Mouse (Mus musculus) limb, embryonic 13.5 days (tissue): ENCODE results near the gene Rab10. TPM values are rescaled to one million over a fixed set of nuclear protein-coding genes. Genes with fewer than 3 reads are reported as not detected.

Experiments
- ATAC-seq: fragments of 200-750 bp; cut with Nextera tagmentation; 2 replicates; pipeline ENCODE4 v1.8.0; 2017; ENCODE audit warnings: low read depth, moderate number of reproducible peaks, moderate TSS enrichment; ENCODE audit not compliant: low FRiP score
- H3K27ac ChIP-seq: fragments of 300-500 bp; sonication (generic); 2 replicates; pipeline ENCODE4 v1.5.1; 2015; ENCODE audit warnings: inconsistent platforms, mild to moderate bottlenecking, moderate library complexity
- H3K27me3 ChIP-seq: fragments of 300-500 bp; sonication (generic); 2 replicates; pipeline ENCODE4 v1.6.1; 2015; ENCODE audit warnings: mild to moderate bottlenecking, inconsistent platforms
- H3K36me3 ChIP-seq: fragments of 300-500 bp; sonication (generic); 2 replicates; pipeline ENCODE4 v1.6.1; 2015; ENCODE audit warnings: inconsistent platforms, mild to moderate bottlenecking, moderate library complexity
- H3K4me1 ChIP-seq: fragments of 300-500 bp; sonication (generic); 2 replicates; pipeline ENCODE4 v1.6.1; 2015; ENCODE audit warnings: inconsistent platforms
- H3K4me2 ChIP-seq: fragments of 300-500 bp; sonication (generic); replicated peaks from 2 replicates; pipeline ENCODE4 v1.6.1; 2015; ENCODE audit warnings: inconsistent platforms, mild to moderate bottlenecking, moderate library complexity
- H3K4me3 ChIP-seq: fragments of 300-500 bp; sonication (generic); 2 replicates; pipeline ENCODE4 v1.5.1; 2015; ENCODE audit warnings: moderate library complexity, mild to moderate bottlenecking, inconsistent platforms
- H3K9ac ChIP-seq: fragments of 300-500 bp; sonication (generic); 2 replicates; pipeline ENCODE4 v1.6.1; 2015; ENCODE audit warnings: mild to moderate bottlenecking, inconsistent platforms
- H3K9me3 ChIP-seq: fragments of 300-500 bp; sonication (generic); 2 replicates; pipeline ENCODE4 v1.6.1; 2016; ENCODE audit warnings: inconsistent platforms
- WGBS: fragments of 180-500 bp; shearing (Covaris S2); methylation state at CpG from one replicate; pipeline ENCODE4 v1.1.7; 2015; 5-methylcytosine and 5-hydroxymethylcytosine counted together
- polyA plus RNA-seq: library from polyadenylated mRNA; unstranded; fragments of >200 nt; fragmentation: Nextera tagmentation; extraction: Ambion mirVana; gene quantifications from 2 replicates; pipeline ENCODE4 v1.2.1, GENCODE M21; 2015

The Rab10 gene
- 78.2 and 80.0 TPM in 2 replicates for polyA plus RNA-seq

- peak within 1 kb of the TSS; percentile 80 for H3K4me2 ChIP-seq
- no peaks in the 10 kb centered on the region for H3K27me3 ChIP-seq
- peak within 1 kb of the TSS; percentile 91 for H3K9ac ChIP-seq
- H3K4me3 ChIP-seq = peak within 1 kb of the TSS; percentile 92
- H3K4me1 ChIP-seq = peaks cover 18% of the 10 kb centered on the region
- H3K9me3 ChIP-seq = no peaks in the 10 kb centered on the region
- peak within 1 kb of the TSS; percentile 94 for H3K27ac ChIP-seq
- H3K36me3 ChIP-seq = no peaks in the 10 kb centered on the region
- WGBS = under 1% methylated on average over 105 of the region's 111 CpGs
- peak; percentile 98 for ATAC-seq
Observed at GRCm38 (mm10) chr12:3309391-3310320, at the start of gene Rab10. Gene Rab10 (minus strand): TSS chr12:3309969.

- Histone ChIP-seq H3K9me3 (no peaks in the 10 kb centered on the region), H3K4me3 (no peak overlapping the region), H3K27ac (no peak overlapping the region), H3K27me3 (no peaks in the 10 kb centered on the region), H3K4me1 (no peaks in the 10 kb centered on the region), H3K9ac (no peak overlapping the region), H3K4me2 (no peak overlapping the region), H3K36me3 (no peaks in the 10 kb centered on the region)
- ATAC-seq = peak; percentile 42; the same call in 1 of the 2 replicates
- 29% methylated on average over 3 of the region's 3 CpGs for WGBS
Observed at GRCm38 (mm10) chr12:3359302-3359701, 49.5 kb upstream of the Rab10 start.

GRCm38 (mm10) chr12:3356824-3357223, 47.1 kb upstream of the Rab10 start:
- Histone ChIP-seq H3K9me3 (no peaks in the 10 kb centered on the region), H3K36me3 (no peaks in the 10 kb centered on the region), H3K27ac (no peak overlapping the region), H3K9ac (0 out of 2 replicates have a peak overlapping the region, but pooled peaks have one; percentile 43), H3K4me2 (peak overlapping the region; percentile 35), H3K4me1 (no peaks in the 10 kb centered on the region), H3K27me3 (no peaks in the 10 kb centered on the region), H3K4me3 (peak overlapping the region; percentile 20)
- WGBS = 60% methylated on average over 15 of the region's 16 CpGs
- ATAC-seq = no peak

GRCm38 (mm10) chr12:3355068-3355467, 45.3 kb upstream of the Rab10 start:
- WGBS = 81% methylated on average over 8 of the region's 8 CpGs
- Histone ChIP-seq H3K9ac (no peak overlapping the region), H3K36me3 (no peaks in the 10 kb centered on the region), H3K4me1 (no peaks in the 10 kb centered on the region), H3K9me3 (no peaks in the 10 kb centered on the region), H3K27me3 (no peaks in the 10 kb centered on the region), H3K27ac (no peak overlapping the region), H3K4me2 (no peak overlapping the region), H3K4me3 (no peak overlapping the region)
- no peak for ATAC-seq

- H3K4me3 ChIP-seq = no peak overlapping the region
- H3K9ac ChIP-seq = no peak overlapping the region
- 0 out of 2 replicates have a peak, but pooled peaks cover 2% of the 10 kb centered on the region for H3K4me1 ChIP-seq
- ATAC-seq = no peak
- H3K4me2 ChIP-seq = no peak overlapping the region
- H3K27me3 ChIP-seq = no peaks in the 10 kb centered on the region
- no peaks in the 10 kb centered on the region for H3K36me3 ChIP-seq
- WGBS = 77% methylated on average over 6 of the region's 6 CpGs
- no peak overlapping the region for H3K27ac ChIP-seq
- no peaks in the 10 kb centered on the region for H3K9me3 ChIP-seq
Observed at GRCm38 (mm10) chr12:3352216-3352615, 42.4 kb upstream of the Rab10 start.

GRCm38 (mm10) chr12:3350136-3350535, 40.4 kb upstream of the Rab10 start:
- Histone ChIP-seq H3K4me1 (0 out of 2 replicates have a peak, but pooled peaks cover 2% of the 10 kb centered on the region), H3K9ac (no peak overlapping the region), H3K4me3 (no peak overlapping the region), H3K9me3 (no peaks in the 10 kb centered on the region), H3K27me3 (no peaks in the 10 kb centered on the region), H3K4me2 (no peak overlapping the region), H3K27ac (no peak overlapping the region), H3K36me3 (no peaks in the 10 kb centered on the region)
- 66% methylated on average over 5 of the region's 5 CpGs for WGBS
- no peak for ATAC-seq

GRCm38 (mm10) chr12:3349387-3349786, 39.6 kb upstream of the Rab10 start:
- Histone ChIP-seq H3K4me3 (no peak overlapping the region), H3K4me2 (no peak overlapping the region), H3K4me1 (0 out of 2 replicates have a peak, but pooled peaks cover 2% of the 10 kb centered on the region), H3K9ac (no peak overlapping the region), H3K36me3 (no peaks in the 10 kb centered on the region), H3K27ac (no peak overlapping the region), H3K27me3 (no peaks in the 10 kb centered on the region), H3K9me3 (no peaks in the 10 kb centered on the region)
- no peak for ATAC-seq
- 75% methylated on average over 2 of the region's 3 CpGs for WGBS

- Histone ChIP-seq H3K27me3 (no peaks in the 10 kb centered on the region), H3K27ac (no peak overlapping the region), H3K9ac (no peak overlapping the region), H3K4me3 (no peak overlapping the region), H3K36me3 (no peaks in the 10 kb centered on the region), H3K4me1 (0 out of 2 replicates have a peak, but pooled peaks cover 2% of the 10 kb centered on the region), H3K4me2 (no peak overlapping the region), H3K9me3 (no peaks in the 10 kb centered on the region)
- no peak for ATAC-seq
Observed at GRCm38 (mm10) chr12:3347682-3348081, 37.9 kb upstream of the Rab10 start.

- no peaks in the 10 kb centered on the region for H3K36me3 ChIP-seq
- H3K4me3 ChIP-seq = no peak overlapping the region
- H3K4me1 ChIP-seq = 0 out of 2 replicates have a peak, but pooled peaks cover 2% of the 10 kb centered on the region
- 81% methylated on average over 5 of the region's 5 CpGs for WGBS
- H3K27me3 ChIP-seq = no peaks in the 10 kb centered on the region
- no peak overlapping the region for H3K27ac ChIP-seq
- no peaks in the 10 kb centered on the region for H3K9me3 ChIP-seq
- ATAC-seq = no peak
- no peak overlapping the region for H3K9ac ChIP-seq
- H3K4me2 ChIP-seq = no peak overlapping the region
Observed at GRCm38 (mm10) chr12:3345038-3345437, 35.3 kb upstream of the Rab10 start.

- ATAC-seq = no peak
- no peaks in the 10 kb centered on the region for H3K9me3 ChIP-seq
- H3K27me3 ChIP-seq = no peaks in the 10 kb centered on the region
- no peak overlapping the region for H3K4me2 ChIP-seq
- no peaks in the 10 kb centered on the region for H3K4me1 ChIP-seq
- H3K27ac ChIP-seq = no peak overlapping the region
- H3K36me3 ChIP-seq = no peaks in the 10 kb centered on the region
- WGBS = 84% methylated on average over 2 of the region's 2 CpGs
- no peak overlapping the region for H3K4me3 ChIP-seq
- no peak overlapping the region for H3K9ac ChIP-seq
Observed at GRCm38 (mm10) chr12:3344155-3344554, 34.4 kb upstream of the Rab10 start.

GRCm38 (mm10) chr12:3338931-3339330, 29.2 kb upstream of the Rab10 start:
- Histone ChIP-seq H3K9ac (no peak overlapping the region), H3K27me3 (no peaks in the 10 kb centered on the region), H3K27ac (no peak overlapping the region), H3K36me3 (no peaks in the 10 kb centered on the region), H3K4me2 (no peak overlapping the region), H3K4me3 (no peak overlapping the region), H3K9me3 (no peaks in the 10 kb centered on the region), H3K4me1 (no peaks in the 10 kb centered on the region)
- ATAC-seq = no peak
- 67% methylated on average over 1 of the region's 1 CpGs for WGBS

GRCm38 (mm10) chr12:3329677-3330076, 19.9 kb upstream of the Rab10 start:
- H3K27ac ChIP-seq = no peak overlapping the region
- H3K9ac ChIP-seq = no peak overlapping the region
- H3K9me3 ChIP-seq = no peaks in the 10 kb centered on the region
- H3K4me2 ChIP-seq = no peak overlapping the region
- no peaks in the 10 kb centered on the region for H3K4me1 ChIP-seq
- H3K4me3 ChIP-seq = no peak overlapping the region
- ATAC-seq = no peak
- WGBS = 73% methylated on average over 4 of the region's 4 CpGs
- H3K36me3 ChIP-seq = no peaks in the 10 kb centered on the region
- H3K27me3 ChIP-seq = no peaks in the 10 kb centered on the region
